Mouse (Mus musculus) left cerebral cortex, adult 2 months (tissue): ENCODE results near the gene Mafg. TPM values are rescaled to one million over a fixed set of nuclear protein-coding genes. Genes with fewer than 3 reads are reported as not detected.
"Not testable (repeated sequence)": the region's sequence is repeated elsewhere in the genome, so short reads cannot be mapped to it uniquely, and the experiment has no call there.

Source experiments
- DNase-seq, 2 experiments: peaks; one replicate each; pipeline ENCODE4 v3.0.0; 2021 to 2022; ENCODE audit warnings: low spot score in 2 of 2, mixed read lengths in 1 of 2; ENCODE audit errors: extremely low spot score in 1 of 2
- H3K27ac ChIP-seq: fragments of 200-600 bp; 2 replicates; pipeline ENCODE4 v1.8.1; 2022
- H3K4me3 ChIP-seq: fragments of 200-600 bp; 2 replicates; pipeline ENCODE4 v1.8.1; 2022
- CTCF ChIP-seq: fragments of 200-600 bp; IDR thresholded peaks from 2 replicates; pipeline ENCODE4 v1.8.1; 2022; ENCODE audit warnings: antibody characterized with exemption, mild to moderate bottlenecking, moderate library complexity
- intact Hi-C: fragments of 180-260 bp; cut with DNase I; formaldehyde crosslinking; loops from one replicate; pipeline ENCODE4 v1.15.1; 2025
- long read RNA-seq, 2 experiments: library from polyadenylated mRNA; stranded (forward); transcript quantifications; one replicate each; pipeline ENCODE4 v2.0.0; 2021; ENCODE audit warnings: borderline mapping rate in 2 of 2
- total RNA-seq, 2 experiments: library from RNA; stranded (reverse); gene quantifications; 2 replicates each; pipeline ENCODE4 v1.2.3; 2021

Mafg gene
- 100 to 1,000 TPM; 104 to 107 TPM for total RNA-seq
- long read RNA-seq, experiment 1, full-length matches to known transcripts = 89 of 142 reads
- long read RNA-seq, experiment 1, partial matches to known transcripts = 11 of 142 reads
- long read RNA-seq, experiment 1, other reads (novel, unspliced or antisense) = 42 of 142 reads
- long read RNA-seq, experiment 2, full-length matches to known transcripts = 105 of 164 reads
- long read RNA-seq, experiment 2, partial matches to known transcripts = 23 of 164 reads
- long read RNA-seq, experiment 2, other reads (novel, unspliced or antisense) = 36 of 164 reads

GRCm38 (mm10) chr11:120633520-120634343 lies at the start of gene Mafg:
TSS of gene Mafg (minus strand) at chr11:120633600.
- intact Hi-C loops = no loop called here
- Histone ChIP-seq H3K4me3 (peak within 1 kb of the TSS; percentile 96), H3K27ac (peak within 1 kb of the TSS; percentile 93)
- no peak for TF ChIP-seq CTCF
- peak; percentile 93 to 94 for DNase-seq

- no peak for DNase-seq
- no peak for TF ChIP-seq CTCF
- H3K27ac ChIP-seq = no peak overlapping the region
- H3K4me3 ChIP-seq = no peak overlapping the region
- intact Hi-C loops = no loop called here
Measured at GRCm38 (mm10) chr11:120682683-120683082, 49.3 kb upstream of the Mafg start.

GRCm38 (mm10) chr11:120679909-120680308 lies 46.5 kb upstream of the Mafg start:
- DNase-seq = no peak
- no peak overlapping the region for H3K4me3 ChIP-seq
- H3K27ac ChIP-seq = no peak overlapping the region
- TF ChIP-seq CTCF = peak; percentile 51
- intact Hi-C loops = no loop called here

DNA sequence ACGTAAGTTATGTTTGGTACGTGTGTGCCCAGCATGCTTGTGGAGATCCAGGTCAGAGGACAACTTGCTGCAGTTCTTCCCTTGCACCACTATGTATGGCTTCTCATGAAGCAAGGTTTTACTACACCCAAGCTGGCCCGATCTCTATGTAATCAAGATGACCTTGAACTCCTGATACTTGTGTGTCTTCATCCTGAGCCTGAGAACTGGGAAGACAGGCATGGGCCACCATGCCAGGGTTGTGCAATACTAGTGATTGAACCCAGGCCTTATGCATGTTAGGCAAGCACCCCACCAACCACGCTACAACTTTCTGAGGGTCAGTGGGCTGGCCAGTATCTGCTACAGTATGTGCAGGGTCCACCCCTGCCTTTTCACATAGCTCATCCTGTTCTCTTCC lies 43.6 kb upstream of the Mafg start:
- no peak overlapping the region for H3K27ac ChIP-seq
- no peak for TF ChIP-seq CTCF
- H3K4me3 ChIP-seq = no peak overlapping the region
- no peak for DNase-seq
- intact Hi-C loops = no loop called here

DNA sequence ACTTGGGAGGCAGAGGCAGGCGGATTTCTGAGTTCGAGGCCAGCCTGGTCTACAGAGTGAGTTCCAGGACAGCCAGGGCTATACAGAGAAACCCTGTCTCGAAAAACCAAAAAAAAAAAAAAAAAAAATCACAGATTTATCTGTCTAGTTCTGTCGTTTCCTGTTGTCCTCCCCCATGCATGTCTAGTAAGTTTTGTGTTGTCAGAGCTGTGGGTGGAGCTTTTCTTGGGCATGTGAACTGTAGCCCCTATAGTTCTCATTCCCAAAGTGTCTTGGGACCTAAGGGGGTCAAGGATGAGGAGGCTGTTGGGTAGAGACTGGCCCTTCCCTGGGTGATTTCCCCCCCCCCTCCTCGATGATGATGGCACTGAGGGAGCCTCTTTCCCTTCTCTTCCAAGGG lies 42.5 kb upstream of the Mafg start:
- DNase-seq, intact Hi-C loops, H3K27ac ChIP-seq, H3K4me3 ChIP-seq: not testable (repeated sequence)

DNA sequence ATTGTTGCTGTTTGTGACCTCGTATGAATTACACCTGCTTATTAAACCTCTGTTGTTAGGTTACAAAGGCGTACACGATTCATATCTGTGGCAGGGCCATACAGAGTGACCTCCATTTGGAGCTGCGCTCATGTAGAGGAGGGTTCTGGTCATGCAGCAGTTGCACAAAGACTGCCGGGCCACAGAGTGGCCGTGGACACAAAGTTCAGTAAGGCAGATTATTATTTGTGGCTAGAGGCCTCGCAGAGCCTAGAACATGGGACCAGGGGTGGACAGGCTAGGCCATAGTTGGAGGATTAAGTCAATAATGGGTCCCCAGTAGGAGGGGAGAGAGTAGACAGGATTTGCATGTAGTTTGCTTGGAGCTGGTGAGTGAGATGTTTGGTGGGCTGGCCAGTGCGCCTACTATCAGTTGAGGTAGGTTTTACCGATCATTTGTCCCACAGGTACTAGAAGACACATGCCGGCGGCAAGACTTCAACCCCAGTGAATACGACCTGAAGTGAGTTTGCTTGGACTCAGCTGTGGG lies 40.3 kb upstream of the Mafg start:
- intact Hi-C loops = no loop called here
- TF ChIP-seq CTCF = no peak
- peak overlapping the region; percentile 84 for H3K27ac ChIP-seq
- no peak for DNase-seq
- H3K4me3 ChIP-seq = peak overlapping the region; percentile 90

DNA sequence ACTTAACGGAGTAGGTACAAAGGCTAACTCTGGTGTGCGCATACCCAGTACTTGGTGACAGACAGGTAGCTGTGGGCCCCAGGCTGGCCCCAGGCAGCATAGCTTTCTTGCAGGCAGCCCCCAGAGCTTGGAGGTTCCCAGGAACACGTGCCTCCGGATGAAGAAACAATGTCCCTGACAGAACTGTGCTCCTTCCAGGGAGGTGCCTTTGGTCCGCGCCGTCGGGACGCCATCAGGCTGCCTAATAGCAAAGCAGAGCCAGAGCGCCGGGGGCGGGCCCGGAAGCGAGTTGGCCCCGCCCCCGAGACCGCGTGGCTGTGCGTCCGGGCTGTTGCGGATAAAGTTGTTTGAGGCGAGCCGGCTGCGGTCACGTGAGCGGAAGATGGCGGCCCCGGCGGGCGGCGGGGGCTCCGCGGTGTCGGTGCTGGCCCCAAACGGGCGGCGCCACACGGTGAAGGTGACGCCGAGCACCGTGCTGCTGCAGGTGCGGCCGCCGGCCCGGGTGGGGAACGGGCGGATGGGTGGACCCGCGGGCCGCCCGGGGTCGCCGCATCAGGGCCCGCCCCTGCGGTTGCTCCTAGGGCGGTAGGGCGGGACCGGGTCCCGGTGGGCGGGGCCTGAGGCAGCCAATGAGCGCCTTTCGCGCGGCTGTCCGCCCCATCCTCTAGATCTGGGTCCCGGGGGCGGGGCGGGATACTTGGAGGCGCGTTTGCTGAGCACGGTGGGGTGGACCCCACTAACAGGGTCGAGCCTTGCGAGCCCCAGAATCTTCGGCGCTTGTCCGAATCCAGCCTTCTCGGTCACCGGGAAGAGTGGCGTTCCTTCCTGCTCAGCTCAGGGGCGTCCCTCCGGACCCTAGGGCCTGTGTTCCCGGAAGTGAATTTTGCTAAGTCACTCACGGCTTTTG lies 39.5 kb upstream of the Mafg start, which contains the start of gene Aspscr1:
Gene Aspscr1 (plus strand): TSS at position 287 of the 907 bp plus-strand sequence.
- Histone ChIP-seq H3K4me3 (peak within 1 kb of the TSS; percentile 90), H3K27ac (peak within 1 kb of the TSS; percentile 84)
- intact Hi-C loops = no loop called here
- no peak; the same call in 1 of the 2 replicates for TF ChIP-seq CTCF
- peak; percentile 92 to 94 for DNase-seq

DNA sequence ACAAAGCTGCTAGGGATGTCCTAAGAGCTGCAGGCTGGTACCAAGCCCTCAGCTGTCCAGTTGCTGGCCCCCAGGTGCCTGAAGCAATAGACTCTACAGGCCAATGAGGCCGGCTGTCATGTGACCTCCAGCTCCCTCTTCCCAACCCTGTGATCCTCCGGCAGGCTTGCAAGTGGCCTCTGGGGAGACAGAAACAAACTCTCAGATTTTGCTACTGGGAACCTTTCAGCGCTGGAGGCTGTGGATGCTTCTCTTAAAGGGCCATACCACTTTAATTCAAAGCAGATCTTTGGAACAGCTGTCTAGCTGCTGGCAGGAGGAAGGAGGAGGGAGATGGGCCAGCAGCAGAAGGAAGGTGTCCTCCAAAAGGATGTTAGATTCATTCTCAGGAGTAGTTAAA lies 33.2 kb upstream of the Mafg start:
- no peak for DNase-seq
- no peak for TF ChIP-seq CTCF

DNA sequence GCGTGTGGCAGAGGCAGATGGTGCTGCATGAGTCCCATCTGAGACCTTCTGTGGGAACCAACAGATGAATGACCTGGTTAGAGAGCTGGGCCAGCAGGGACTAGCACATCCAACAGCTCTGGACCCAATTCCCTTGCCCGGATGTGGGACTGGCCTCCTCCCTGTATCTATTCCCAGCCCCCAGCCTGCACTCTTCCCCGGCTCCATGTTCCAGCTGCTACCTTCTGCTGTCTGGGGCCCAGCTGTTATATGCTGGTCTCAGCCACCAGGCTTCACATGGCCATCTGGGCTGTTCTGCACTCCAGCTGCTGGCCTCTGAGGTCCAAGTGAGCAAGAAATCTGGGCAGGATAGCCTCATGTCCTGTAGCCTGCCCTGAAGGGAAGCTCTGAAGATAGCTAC lies 32.0 kb upstream of the Mafg start:
- no peak overlapping the region for H3K27ac ChIP-seq
- intact Hi-C loops = no loop called here
- no peak for DNase-seq
- H3K4me3 ChIP-seq = no peak overlapping the region
- TF ChIP-seq CTCF = no peak

More for the DNA sequence above, 33.2 kb upstream of the Mafg start:
- no peak overlapping the region for H3K4me3 ChIP-seq
- H3K27ac ChIP-seq = no peak overlapping the region
- intact Hi-C loops = no loop called here

GRCm38 (mm10) chr11:120663714-120664113 lies 30.3 kb upstream of the Mafg start:
- Histone ChIP-seq H3K4me3 (no peak overlapping the region), H3K27ac (no peak overlapping the region)
- intact Hi-C loops = no loop called here
- no peak for DNase-seq
- TF ChIP-seq CTCF = no peak

- intact Hi-C loops = no loop called here
- TF ChIP-seq CTCF = no peak
- no peak for DNase-seq
- Histone ChIP-seq H3K4me3 (no peak overlapping the region), H3K27ac (no peak overlapping the region)
Measured at GRCm38 (mm10) chr11:120662759-120663158, 29.4 kb upstream of the Mafg start.
